Mouse (Mus musculus) MEL (cell line): ENCODE results near the gene Lrch3. TPM values are rescaled to one million over a fixed set of nuclear protein-coding genes. Genes with fewer than 3 reads are reported as not detected.

Experiments
- DNase-seq: peaks from one replicate; pipeline ENCODE4 v3.0.0; 2011; ENCODE audit warnings: low read depth, low spot score
- H3K27ac ChIP-seq: 2 replicates; pipeline ENCODE4 v1.5.1; 2012; ENCODE audit warnings: low read depth, mild to moderate bottlenecking, control low read depth, low read length, moderate library complexity; ENCODE audit not compliant: control insufficient read depth
- H3K27me3 ChIP-seq, 2 experiments: fragments of 150-350 bp in 1 of 2; sonication (generic) in 1 of 2; 2 replicates each; pipeline ENCODE4 v1.6.1; 2012; ENCODE audit warnings: low read length in 2 of 2, mild to moderate bottlenecking in 2 of 2, improper control_type of control experiment in 1 of 2, moderate library complexity in 1 of 2; ENCODE audit not compliant: insufficient read depth in 2 of 2, control insufficient read depth in 1 of 2
- H3K36me3 ChIP-seq, 2 experiments: 2 replicates each; pipeline ENCODE4 v1.6.1; 2012 to 2014; ENCODE audit warnings: low read length in 2 of 2, improper control_type of control experiment in 1 of 2, inconsistent platforms in 1 of 2, mild to moderate bottlenecking in 1 of 2; ENCODE audit not compliant: insufficient read depth in 2 of 2, control insufficient read depth in 1 of 2
- H3K4me1 ChIP-seq, 2 experiments: fragments of 150-350 bp in 1 of 2; sonication (generic) in 1 of 2; 2 replicates each; pipeline ENCODE4 v1.6.1; 2012; ENCODE audit warnings: low read length in 2 of 2, improper control_type of control experiment in 1 of 2, mild to moderate bottlenecking in 1 of 2; ENCODE audit not compliant: insufficient read depth in 2 of 2, control insufficient read depth in 1 of 2
- H3K4me3 ChIP-seq, 2 experiments: fragments of 150-350 bp in 1 of 2; sonication (generic) in 1 of 2; 2 replicates each; pipeline ENCODE4 v1.5.1; 2012; ENCODE audit warnings: low read depth in 2 of 2, low read length in 2 of 2, mild to moderate bottlenecking in 2 of 2, moderate library complexity in 2 of 2, control low read depth in 1 of 2, improper control_type of control experiment in 1 of 2; ENCODE audit not compliant: control insufficient read depth in 1 of 2, insufficient read depth in 1 of 2
- H3K79me2 ChIP-seq: 2 replicates; pipeline ENCODE4 v1.6.1; 2012; ENCODE audit warnings: mild to moderate bottlenecking, low read length, moderate library complexity; ENCODE audit not compliant: control insufficient read depth, poor library complexity, insufficient read depth
- H3K9ac ChIP-seq: 2 replicates; pipeline ENCODE4 v1.6.1; 2012; ENCODE audit warnings: low read depth, mild to moderate bottlenecking, control low read depth, low read length, moderate library complexity; ENCODE audit not compliant: control insufficient read depth, poor library complexity, severe bottlenecking
- H3K9me3 ChIP-seq: fragments of 150-350 bp; sonication (generic); replicated peaks from 2 replicates; pipeline ENCODE4 v1.6.1; 2012; ENCODE audit warnings: mild to moderate bottlenecking, low read length, improper control_type of control experiment, moderate library complexity; ENCODE audit not compliant: insufficient read depth
- BHLHE40 ChIP-seq: IDR thresholded peaks from 2 replicates; pipeline ENCODE4 v1.6.1; 2012; ENCODE audit warnings: low read depth, mild to moderate bottlenecking, inconsistent platforms, low read length, improper control_type of control experiment, borderline replicate concordance
- CHD1 ChIP-seq: IDR thresholded peaks from 2 replicates; pipeline ENCODE4 v1.6.1; 2012; ENCODE audit warnings: low read depth, mild to moderate bottlenecking, inconsistent platforms, low read length, improper control_type of control experiment
- CTCF ChIP-seq, 3 experiments: IDR thresholded peaks in 2 of 3; conservative IDR thresholded peaks in 1 of 3; 2 replicates each; pipeline ENCODE4 v1.5.1; 2011 to 2012; ENCODE audit warnings: low read length in 3 of 3, low read depth in 2 of 3, mild to moderate bottlenecking in 2 of 3, improper control_type of control experiment in 1 of 3, inconsistent platforms in 1 of 3, mixed read lengths in 1 of 3, moderate library complexity in 1 of 3; ENCODE audit not compliant: control insufficient read depth in 1 of 3, insufficient read depth in 1 of 3, poor library complexity in 1 of 3, severe bottlenecking in 1 of 3
- E2F4 ChIP-seq: IDR thresholded peaks from 2 replicates; pipeline ENCODE4 v1.6.1; 2011; ENCODE audit warnings: low read depth, low read length, improper control_type of control experiment, borderline replicate concordance
- ELF1 ChIP-seq: IDR thresholded peaks from 2 replicates; pipeline ENCODE4 v1.6.1; 2014; ENCODE audit warnings: low read depth, mild to moderate bottlenecking, inconsistent platforms, low read length, improper control_type of control experiment, moderate library complexity
- EP300 ChIP-seq, 2 experiments: IDR thresholded peaks; 2 replicates each; pipeline ENCODE4 v1.6.1; 2011; ENCODE audit warnings: improper control_type of control experiment in 2 of 2, low read length in 2 of 2, low read depth in 1 of 2, mild to moderate bottlenecking in 1 of 2
- ETS1 ChIP-seq: IDR thresholded peaks from 2 replicates; pipeline ENCODE4 v1.6.1; 2012; ENCODE audit warnings: low read depth, mild to moderate bottlenecking, inconsistent platforms, low read length, improper control_type of control experiment, moderate library complexity
- GATA1 ChIP-seq: IDR thresholded peaks from 2 replicates; pipeline ENCODE4 v1.6.1; 2011; ENCODE audit warnings: low read depth, low read length, improper control_type of control experiment
- HCFC1 ChIP-seq: IDR thresholded peaks from 2 replicates; pipeline ENCODE4 v1.6.1; 2012; ENCODE audit warnings: low read depth, mild to moderate bottlenecking, inconsistent platforms, low read length, improper control_type of control experiment, moderate library complexity
- KAT2A ChIP-seq: conservative IDR thresholded peaks from 2 replicates; pipeline ENCODE4 v1.6.1; 2012; ENCODE audit warnings: low read depth, low read length, improper control_type of control experiment, inconsistent platforms
- MAFK ChIP-seq: IDR thresholded peaks from 2 replicates; pipeline ENCODE4 v1.6.1; 2011; ENCODE audit warnings: low read depth, mild to moderate bottlenecking, low read length, improper control_type of control experiment, borderline replicate concordance
- MAX ChIP-seq: IDR thresholded peaks from 2 replicates; pipeline ENCODE4 v1.6.1; 2011; ENCODE audit warnings: low read length, improper control_type of control experiment
- MAZ ChIP-seq: IDR thresholded peaks from 2 replicates; pipeline ENCODE4 v1.6.1; 2012; ENCODE audit warnings: low read depth, mild to moderate bottlenecking, inconsistent platforms, low read length, improper control_type of control experiment
- MXI1 ChIP-seq: IDR thresholded peaks from 2 replicates; pipeline ENCODE4 v1.6.1; 2011; ENCODE audit warnings: mild to moderate bottlenecking, low read depth, low read length, improper control_type of control experiment
- MYB ChIP-seq: IDR thresholded peaks from 2 replicates; pipeline ENCODE4 v1.6.1; 2011; ENCODE audit warnings: mild to moderate bottlenecking, low read depth, low read length, improper control_type of control experiment
- MYC ChIP-seq: IDR thresholded peaks from 2 replicates; pipeline ENCODE4 v1.6.1; 2011; ENCODE audit warnings: low read depth, mild to moderate bottlenecking, low read length, improper control_type of control experiment, moderate library complexity
- NELFE ChIP-seq: IDR thresholded peaks from 2 replicates; pipeline ENCODE4 v1.6.1; 2011; ENCODE audit warnings: low read depth, low read length, improper control_type of control experiment
- NRF1 ChIP-seq: IDR thresholded peaks from 2 replicates; pipeline ENCODE4 v1.6.1; 2014; ENCODE audit warnings: low read depth, mild to moderate bottlenecking, inconsistent platforms, low read length, improper control_type of control experiment, moderate library complexity; ENCODE audit not compliant: poor library complexity, insufficient read depth, severe bottlenecking
- POLR2A ChIP-seq, 2 experiments: IDR thresholded peaks; 2 replicates each; pipeline ENCODE4 v1.6.1; 2011 to 2012; ENCODE audit warnings: low read length in 2 of 2, mild to moderate bottlenecking in 2 of 2, control low read depth in 1 of 2, improper control_type of control experiment in 1 of 2, low read depth in 1 of 2, moderate library complexity in 1 of 2; ENCODE audit not compliant: control insufficient read depth in 1 of 2, insufficient read depth in 1 of 2, poor library complexity in 1 of 2
- POLR2AphosphoS2 ChIP-seq: IDR thresholded peaks from 2 replicates; pipeline ENCODE4 v1.6.1; 2011; ENCODE audit warnings: low read length, improper control_type of control experiment
- RAD21 ChIP-seq: IDR thresholded peaks from 2 replicates; pipeline ENCODE4 v1.6.1; 2011; ENCODE audit warnings: mild to moderate bottlenecking, low read depth, low read length, improper control_type of control experiment
- RCOR1 ChIP-seq: IDR thresholded peaks from 2 replicates; pipeline ENCODE4 v1.6.1; 2012; ENCODE audit warnings: low read depth, mild to moderate bottlenecking, inconsistent platforms, low read length, improper control_type of control experiment
- SIN3A ChIP-seq: IDR thresholded peaks from 2 replicates; pipeline ENCODE4 v1.6.1; 2012; ENCODE audit warnings: low read length, improper control_type of control experiment, inconsistent platforms
- SMC3 ChIP-seq: IDR thresholded peaks from 2 replicates; pipeline ENCODE4 v1.6.1; 2011; ENCODE audit warnings: low read depth, low read length, improper control_type of control experiment
- TAL1 ChIP-seq: IDR thresholded peaks from 2 replicates; pipeline ENCODE4 v1.6.1; 2012; ENCODE audit warnings: mild to moderate bottlenecking, inconsistent platforms, low read length, moderate library complexity, mixed read lengths
- TBP ChIP-seq: IDR thresholded peaks from 2 replicates; pipeline ENCODE4 v1.8.0; 2011; ENCODE audit warnings: low read depth, low read length, improper control_type of control experiment
- TCF12 ChIP-seq: IDR thresholded peaks from 2 replicates; pipeline ENCODE4 v1.6.1; 2014; ENCODE audit warnings: low read depth, mild to moderate bottlenecking, inconsistent platforms, low read length, improper control_type of control experiment, moderate library complexity
- UBTF ChIP-seq: IDR thresholded peaks from 2 replicates; pipeline ENCODE4 v1.6.1; 2012; ENCODE audit warnings: low read depth, mild to moderate bottlenecking, inconsistent platforms, low read length, improper control_type of control experiment, moderate library complexity, borderline replicate concordance; ENCODE audit not compliant: insufficient read depth
- USF1 ChIP-seq: IDR thresholded peaks from 2 replicates; pipeline ENCODE4 v1.6.1; 2014; ENCODE audit warnings: low read depth, mild to moderate bottlenecking, inconsistent platforms, low read length, improper control_type of control experiment, moderate library complexity
- ZC3H11A ChIP-seq: IDR thresholded peaks from 2 replicates; pipeline ENCODE4 v1.6.1; 2012; ENCODE audit warnings: low read depth, mild to moderate bottlenecking, inconsistent platforms, low read length, improper control_type of control experiment
- ZMIZ1 ChIP-seq: IDR thresholded peaks from 2 replicates; pipeline ENCODE4 v1.6.1; 2012; ENCODE audit warnings: low read depth, mild to moderate bottlenecking, inconsistent platforms, low read length, improper control_type of control experiment, moderate library complexity
- ZNF384 ChIP-seq: IDR thresholded peaks from 2 replicates; pipeline ENCODE4 v1.6.1; 2012; ENCODE audit warnings: low read depth, mild to moderate bottlenecking, inconsistent platforms, low read length, improper control_type of control experiment
- polyA plus RNA-seq, 2 experiments: library from polyadenylated mRNA; stranded (reverse) in 1 of 2; unstranded in 1 of 2; fragments of >175 nt in 1 of 2; fragments of >200 nt in 1 of 2; gene quantifications; 2 replicates each; pipeline versions ENCODE4 v1.2.1 to v1.2.4; 2012; ENCODE audit warnings: low replicate concordance in 2 of 2, low read depth in 1 of 2; ENCODE audit not compliant: insufficient read length in 2 of 2, insufficient read depth in 1 of 2, missing spikeins in 1 of 2
- total RNA-seq: library from RNA; depleted of rRNA; stranded (reverse); fragments of 300-350 nt; gene quantifications from 2 replicates; pipeline ENCODE4 v1.2.3, GENCODE M21; 2012

Lrch3 gene
- total and polyA plus RNA-seq, 3 experiments = 8.6 to 17.0 TPM; not detected in 1

DNA sequence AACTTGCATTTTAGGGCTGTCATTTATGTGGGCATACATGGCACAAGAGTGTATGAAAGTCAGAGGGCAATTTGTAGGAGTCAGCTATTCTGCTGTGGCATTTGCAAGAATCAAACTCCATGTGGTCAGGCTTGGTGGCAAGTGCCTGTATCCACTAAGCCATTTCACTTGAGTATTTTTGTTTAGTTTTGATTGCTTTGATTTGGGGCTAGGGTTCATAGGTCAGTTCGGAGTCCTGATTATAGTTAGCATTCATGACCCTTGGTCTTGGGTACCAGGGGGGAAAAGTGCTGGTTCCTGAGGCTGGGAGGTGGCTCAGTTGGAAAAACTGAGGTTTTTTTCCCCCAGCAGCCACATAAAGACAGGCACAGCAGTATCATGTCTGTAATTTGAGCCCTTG, 145.6 kb downstream of the Lrch3 start:
- peak; percentile 19 for DNase-seq
- Histone ChIP-seq H3K79me2 (peaks cover 32% of the 10 kb centered on the region), H3K27me3 (no peaks in the 10 kb centered on the region), H3K9me3 (no peaks in the 10 kb centered on the region), H3K36me3 (peaks cover 11 to 31% of the 10 kb centered on the region in 2 experiments), H3K9ac (no peak overlapping the region), H3K4me3 (no peak overlapping the region; a peak in 1 of 4 replicates), H3K27ac (no peak overlapping the region), H3K4me1 (peaks cover 3 to 20% of the 10 kb centered on the region in 2 experiments; a peak in 3 of 4 replicates)
- TF ChIP-seq CHD1 (no peak), MYC (no peak), RCOR1 (no peak), MAFK (no peak), MXI1 (no peak), MYB (no peak), RAD21 (no peak), TCF12 (no peak), MAZ (no peak), ZNF384 (no peak), USF1 (no peak), TAL1 (no peak), ELF1 (no peak), EP300 (IDR thresholded peaks at IDR 0.05; ENCODE audit: low read depth in 1 of 2, low read length in 2 of 2) (no peak), ZMIZ1 (no peak), CTCF (IDR thresholded peaks at IDR 0.05 in 2 of 3, conservative IDR thresholded peaks at IDR 0.05 in 1 of 3; ENCODE audit: control insufficient read depth in 1 of 3, insufficient read depth in 1 of 3, low read depth in 2 of 3, low read length in 3 of 3, poor library complexity in 1 of 3, severe bottlenecking in 1 of 3) (no peak), NRF1 (no peak)

DNA sequence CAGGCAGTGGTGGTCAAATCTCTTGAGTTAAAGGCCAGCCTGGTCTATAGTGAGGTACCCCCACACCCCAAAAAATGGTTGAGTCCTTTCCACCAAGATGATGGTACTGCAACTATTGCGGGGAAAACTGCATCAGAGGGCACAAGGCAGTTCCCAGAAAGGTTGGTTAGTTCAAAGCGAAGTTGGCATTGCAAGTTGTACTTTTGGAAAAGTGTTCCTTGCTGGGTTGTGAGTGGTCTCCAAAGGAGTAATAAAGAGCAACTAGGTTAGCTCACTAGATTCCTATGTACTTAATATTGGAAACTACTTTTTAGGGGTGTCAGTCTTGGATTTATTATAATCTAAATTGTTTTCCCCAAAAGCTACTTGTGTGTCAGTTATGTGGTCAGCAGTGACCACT, 147.0 kb downstream of the Lrch3 start:
- peaks cover 32% of the 10 kb centered on the region for H3K79me2 ChIP-seq
- H3K27ac ChIP-seq = no peak overlapping the region
- DNase-seq = peak; percentile 61
- peak overlapping the region; percentile 13; the same call in 1 of the 2 replicates for H3K9ac ChIP-seq
- no peak overlapping the region for H3K4me3 ChIP-seq
- no peaks in the 10 kb centered on the region for H3K27me3 ChIP-seq
- peaks cover 3 to 20% of the 10 kb centered on the region in 2 experiments; a peak in 3 of 4 replicates for H3K4me1 ChIP-seq
- H3K9me3 ChIP-seq = no peaks in the 10 kb centered on the region
- H3K36me3 ChIP-seq = peaks cover 11 to 31% of the 10 kb centered on the region in 2 experiments
- no peak; the same call in 1 of the 2 replicates for TF ChIP-seq SMC3
- TF ChIP-seq NELFE = peak; percentile 42; the same call in 1 of the 2 replicates
- TF ChIP-seq ZMIZ1 = no peak
- TF ChIP-seq RCOR1 = no peak
- no peak for TF ChIP-seq ZNF384
- no peak for TF ChIP-seq ELF1
- TF ChIP-seq BHLHE40 = no peak
- no peak for TF ChIP-seq ZC3H11A
- TF ChIP-seq HCFC1 = no peak
- TF ChIP-seq TBP = no peak
- TF ChIP-seq SIN3A = 0 out of 2 replicates have a peak, but pooled peaks have one; percentile 13
- TF ChIP-seq MYC = no peak
- no peak for TF ChIP-seq GATA1
- no peak for TF ChIP-seq ETS1
- TF ChIP-seq MAX = no peak
- 0 out of 4 replicates have a peak, but pooled peaks of 1 of the 2 experiments have one; percentile 31 for TF ChIP-seq POLR2A (IDR thresholded peaks at IDR 0.05; ENCODE audit: control insufficient read depth in 1 of 2, insufficient read depth in 1 of 2, low read depth in 1 of 2, low read length in 2 of 2, poor library complexity in 1 of 2)
- no peak for TF ChIP-seq UBTF
- no peak for TF ChIP-seq EP300 (IDR thresholded peaks at IDR 0.05; ENCODE audit: low read depth in 1 of 2, low read length in 2 of 2)
- TF ChIP-seq KAT2A = no peak
- TF ChIP-seq POLR2AphosphoS2 = peak; percentile 49; the same call in 1 of the 2 replicates
- TF ChIP-seq E2F4 = no peak
- TF ChIP-seq RAD21 = no peak
